Mouse (Mus musculus) natural killer cell, adult 2 months (primary cell): ENCODE results near the gene Hcn3.

Experiments used
- DNase-seq, 2 experiments: peaks; one replicate each; pipeline ENCODE4 v3.0.0; 2022; ENCODE audit warnings: low spot score in 2 of 2

The Hcn3 gene

DNA sequence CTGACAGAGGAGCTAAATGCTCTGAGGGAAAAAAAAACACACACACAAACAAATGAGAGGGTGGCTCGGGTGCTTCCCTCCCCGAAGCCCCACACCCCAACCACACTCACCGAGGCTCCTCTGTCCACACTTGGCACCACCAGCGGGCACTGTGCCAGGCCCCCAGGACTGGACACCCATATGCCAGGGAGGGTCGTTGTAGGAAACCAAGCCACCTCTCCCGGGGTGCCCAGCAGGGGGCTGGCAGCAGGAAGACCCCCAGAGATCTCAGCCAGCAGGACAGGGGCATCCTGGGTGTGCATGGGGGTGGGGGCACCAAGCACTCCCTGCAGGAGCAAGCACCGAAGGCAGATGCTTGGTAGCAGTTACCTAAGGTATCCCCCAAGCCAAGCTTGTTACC is 59.2 kb downstream of the Hcn3 start, which contains the start of gene Gm43738:
Gm43738 (minus strand) TSS at position 289 of the 400 bp plus-strand sequence.
- no peak for DNase-seq
